Mouse (Mus musculus) bone marrow, adult 2 months (tissue): ENCODE results near the gene Atp8a2. TPM values are rescaled to one million over a fixed set of nuclear protein-coding genes. Genes with fewer than 3 reads are reported as not detected.

Experiments
- H3K27ac ChIP-seq: fragments of 200-500 bp; 2 replicates; pipeline ENCODE4 v1.5.1; 2012; ENCODE audit warnings: low read depth, mild to moderate bottlenecking, control low read depth, inconsistent platforms, low read length; ENCODE audit not compliant: control insufficient read depth, poor library complexity, insufficient read depth
- H3K4me1 ChIP-seq: fragments of 200-500 bp; 2 replicates; pipeline ENCODE4 v1.6.1; 2011; ENCODE audit warnings: low read length; ENCODE audit not compliant: control insufficient read depth, insufficient read depth
- H3K4me3 ChIP-seq: fragments of 200-500 bp; replicated peaks from 2 replicates; pipeline ENCODE3; 2011; ENCODE audit warnings: mild to moderate bottlenecking, low read depth, low read length, control low read depth; ENCODE audit not compliant: control insufficient read depth
- CTCF ChIP-seq: fragments of 200-500 bp; IDR thresholded peaks from 2 replicates; pipeline ENCODE4 v1.5.1; 2011; ENCODE audit warnings: low read length, control low read depth; ENCODE audit not compliant: control insufficient read depth, insufficient read depth
- POLR2A ChIP-seq: fragments of 200-500 bp; IDR thresholded peaks from 2 replicates; pipeline ENCODE4 v1.6.1; 2011; ENCODE audit warnings: low read depth, mild to moderate bottlenecking, control low read depth, low read length, borderline replicate concordance; ENCODE audit not compliant: control insufficient read depth
- WGBS: fragments of 180-500 bp; shearing (Covaris S2); methylation state at CpG from one replicate; pipeline ENCODE4 v1.1.7; 2018; 5-methylcytosine and 5-hydroxymethylcytosine counted together
- polyA plus RNA-seq: library from polyadenylated mRNA; stranded (reverse); fragments of >200 nt; gene quantifications from 2 replicates; pipeline ENCODE4 v1.2.4, GENCODE M21; 2011; ENCODE audit warnings: low replicate concordance; ENCODE audit not compliant: missing spikeins, insufficient read depth, insufficient read length

Atp8a2 gene
- polyA plus RNA-seq, 1 experiment: 0.20 TPM

DNA sequence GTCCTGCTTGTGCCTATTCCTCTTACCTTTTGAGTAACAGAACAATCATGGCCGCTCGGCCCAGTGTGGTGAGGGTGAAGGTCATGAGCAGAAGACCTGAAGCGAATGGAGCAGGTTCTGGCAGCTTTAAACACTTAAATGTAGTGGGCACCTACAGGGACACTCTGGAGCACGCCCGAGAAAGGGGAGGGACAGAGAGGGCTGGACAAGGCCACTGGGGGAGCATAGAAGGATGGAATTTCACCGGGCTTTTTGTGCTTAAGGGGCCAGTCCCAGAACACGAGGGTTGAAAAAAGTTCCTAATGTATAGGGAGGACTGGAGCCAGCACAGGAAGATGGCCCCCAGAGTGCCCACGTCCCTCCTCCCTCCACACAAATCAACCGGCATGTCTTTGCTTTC is 563.0 kb downstream of the Atp8a2 start:
- Histone ChIP-seq H3K27ac (no peak overlapping the region), H3K4me1 (no peaks in the 10 kb centered on the region), H3K4me3 (no peak overlapping the region)
- WGBS: 78% methylated on average over 9 of the region's 9 CpGs
- TF ChIP-seq POLR2A (no peak), CTCF (no peak)

DNA sequence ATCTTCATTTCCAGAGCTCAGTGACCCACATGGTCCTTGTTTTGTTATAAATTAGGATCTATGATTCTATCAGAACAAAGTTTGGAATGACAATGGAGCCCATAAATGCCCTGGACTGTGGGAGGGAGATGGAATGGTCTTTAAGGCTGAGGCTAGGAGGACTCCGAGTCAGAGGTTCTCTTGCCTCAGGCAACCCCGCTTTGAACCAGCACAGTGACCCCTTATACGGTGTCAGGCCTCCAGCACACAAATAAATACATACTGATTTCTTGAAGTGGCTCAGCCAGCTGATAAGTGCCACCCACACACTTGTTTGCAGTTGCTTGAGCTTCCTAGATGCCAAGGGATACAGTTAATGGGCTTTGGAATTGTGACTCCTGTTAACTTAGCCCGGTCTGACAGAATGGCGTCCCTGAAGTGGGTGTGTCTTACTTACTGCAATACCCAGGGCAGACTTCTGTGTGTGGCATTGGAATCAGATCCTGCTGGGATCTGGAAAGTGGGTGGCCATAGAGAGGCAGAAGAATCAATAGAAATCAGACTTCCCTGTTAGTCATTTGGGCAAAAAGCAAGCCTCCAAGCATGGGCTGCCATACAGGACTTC is 563.6 kb downstream of the Atp8a2 start:
- H3K4me3 ChIP-seq: no peak overlapping the region
- H3K27ac ChIP-seq: no peak overlapping the region
- no peaks in the 10 kb centered on the region for H3K4me1 ChIP-seq
- TF ChIP-seq CTCF: no peak
- TF ChIP-seq POLR2A: no peak
- 88% methylated on average over 5 of the region's 5 CpGs for WGBS

- H3K4me3 ChIP-seq: no peak overlapping the region
- 59% methylated on average over 6 of the region's 6 CpGs for WGBS
- TF ChIP-seq POLR2A (no peak), CTCF (no peak)
- H3K27ac ChIP-seq: no peak overlapping the region
- no peaks in the 10 kb centered on the region for H3K4me1 ChIP-seq
Observed at GRCm38 (mm10) chr14:59632067-59632466, 564.9 kb downstream of the Atp8a2 start.

GRCm38 (mm10) chr14:59630096-59630495 is 566.9 kb downstream of the Atp8a2 start:
- Histone ChIP-seq H3K4me1 (no peaks in the 10 kb centered on the region), H3K27ac (no peak overlapping the region), H3K4me3 (no peak overlapping the region)
- 89% methylated on average over 9 of the region's 9 CpGs for WGBS
- TF ChIP-seq POLR2A (no peak), CTCF (no peak)

- no peaks in the 10 kb centered on the region for H3K4me1 ChIP-seq
- 90% methylated on average over 15 of the region's 15 CpGs for WGBS
Observed at GRCm38 (mm10) chr14:59629308-59629707, 567.7 kb downstream of the Atp8a2 start.

DNA sequence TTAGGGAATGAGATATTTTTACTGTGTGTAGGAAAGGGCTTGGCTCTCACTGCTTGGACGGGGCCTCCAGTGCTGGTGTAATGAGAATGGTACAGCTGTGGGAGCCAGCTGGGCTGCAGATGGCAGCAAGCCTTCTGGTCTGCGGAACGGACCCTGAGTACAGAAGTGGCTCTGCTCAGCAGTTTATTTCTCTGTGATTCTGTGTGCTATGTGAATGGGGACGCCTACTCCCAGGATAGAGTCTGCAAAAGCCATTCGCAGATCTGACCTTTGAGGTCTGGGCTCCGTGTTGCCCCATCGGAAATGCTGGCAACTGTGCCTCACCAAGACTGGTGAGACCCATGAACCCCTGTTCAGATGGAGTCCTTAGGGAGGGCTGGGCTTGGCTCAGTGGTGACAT is 569.2 kb downstream of the Atp8a2 start:
- TF ChIP-seq POLR2A: no peak
- no peak for TF ChIP-seq CTCF
- Histone ChIP-seq H3K27ac (no peak overlapping the region), H3K4me3 (no peak overlapping the region), H3K4me1 (no peaks in the 10 kb centered on the region)
- 68% methylated on average over 7 of the region's 7 CpGs for WGBS

More at GRCm38 (mm10) chr14:59629308-59629707, 567.7 kb downstream of the Atp8a2 start:
- no peak overlapping the region for H3K27ac ChIP-seq
- TF ChIP-seq CTCF (no peak), POLR2A (no peak)
- no peak overlapping the region for H3K4me3 ChIP-seq

DNA sequence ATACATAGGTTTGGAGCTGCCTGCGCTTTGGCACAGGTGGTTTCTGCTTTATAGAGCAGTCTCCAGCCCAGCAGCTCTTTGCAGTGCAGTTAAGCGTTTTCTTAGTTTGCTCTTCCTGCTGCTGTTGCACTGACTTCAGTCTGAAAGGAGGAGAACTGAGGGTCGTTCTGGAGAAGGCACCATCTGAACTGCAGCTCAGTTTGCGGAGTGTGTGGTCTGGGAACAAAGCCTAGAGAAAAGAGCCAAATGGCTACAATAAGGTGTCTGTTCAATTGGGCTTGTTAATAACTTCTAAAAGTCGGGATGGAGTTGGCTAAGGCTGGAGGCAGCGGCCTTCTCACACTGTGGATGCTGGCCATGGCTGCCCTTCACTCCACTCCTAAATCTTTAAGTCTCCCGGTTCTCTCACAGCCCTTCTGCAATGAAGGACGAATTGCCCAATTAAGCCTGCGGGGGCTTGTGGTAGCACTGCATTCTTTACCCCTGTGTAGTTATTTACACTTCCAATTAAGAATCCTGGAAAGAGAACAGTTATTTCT is 569.8 kb downstream of the Atp8a2 start:
- Histone ChIP-seq H3K4me1 (no peaks in the 10 kb centered on the region), H3K4me3 (no peak overlapping the region), H3K27ac (no peak overlapping the region)
- no peak for TF ChIP-seq POLR2A
- TF ChIP-seq CTCF: no peak
- WGBS: 65% methylated on average over 9 of the region's 9 CpGs

DNA sequence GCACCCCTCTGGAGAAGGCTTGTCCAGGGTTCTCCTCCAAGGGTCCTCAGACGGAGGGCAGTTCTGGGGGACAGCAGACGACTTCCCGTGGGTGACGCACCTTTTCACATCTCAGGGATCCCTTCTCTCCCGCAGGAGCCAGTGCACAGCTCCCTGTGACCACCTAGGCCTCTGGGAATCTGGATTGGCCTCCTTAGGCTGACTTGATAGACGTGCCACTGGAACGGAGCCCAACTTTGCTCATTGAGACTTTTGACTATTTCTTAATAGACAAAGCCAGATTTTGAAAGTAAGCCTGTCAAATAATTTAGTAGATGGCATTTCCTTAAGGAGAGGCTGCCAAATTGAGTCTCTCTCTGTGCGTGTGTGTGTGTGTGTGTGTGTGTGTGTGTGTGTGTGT is 570.3 kb downstream of the Atp8a2 start:
- WGBS: 58% methylated on average over 8 of the region's 8 CpGs
- Histone ChIP-seq H3K4me1 (no peaks in the 10 kb centered on the region), H3K27ac (no peak overlapping the region), H3K4me3 (no peak overlapping the region)
- TF ChIP-seq POLR2A: no peak
- TF ChIP-seq CTCF: no peak

DNA sequence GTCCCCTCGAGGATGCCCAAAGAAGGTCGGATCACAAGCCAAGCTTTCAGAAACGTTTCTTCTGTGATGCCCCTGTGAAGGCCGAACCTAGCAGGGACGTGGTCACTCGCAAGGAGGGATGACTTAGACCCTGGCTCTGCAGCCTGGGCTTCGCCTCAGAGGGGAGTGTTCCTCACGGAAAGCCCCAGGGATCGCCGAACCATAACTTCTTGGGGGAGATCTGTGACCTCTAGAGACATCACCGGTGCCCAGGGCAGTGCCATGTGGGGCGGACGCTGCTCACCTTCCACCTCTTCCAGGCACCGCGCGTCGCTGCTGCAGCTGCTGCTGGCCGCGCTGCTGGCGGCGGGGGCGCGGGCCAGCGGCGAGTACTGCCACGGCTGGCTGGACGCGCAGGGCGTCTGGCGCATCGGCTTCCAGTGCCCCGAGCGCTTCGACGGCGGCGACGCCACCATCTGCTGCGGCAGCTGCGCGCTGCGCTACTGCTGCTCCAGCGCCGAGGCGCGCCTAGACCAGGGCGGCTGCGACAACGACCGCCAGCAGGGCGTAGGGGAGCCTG is 571.1 kb downstream of the Atp8a2 start:
- WGBS: 1% methylated on average over 51 of the region's 51 CpGs
- TF ChIP-seq POLR2A: no peak
- TF ChIP-seq CTCF: no peak
- Histone ChIP-seq H3K4me1 (no peaks in the 10 kb centered on the region), H3K4me3 (peak overlapping the region; percentile 3), H3K27ac (no peak overlapping the region)
